Mouse (Mus musculus) CH12.LX (cell line): Measurements from ENCODE around the gene Gm28845. TPM values are rescaled to one million over a fixed set of nuclear protein-coding genes. Genes with fewer than 3 reads are reported as not detected.

Source experiments
- DNase-seq: peaks from one replicate; pipeline ENCODE4 v3.0.0-alpha.2; 2013; ENCODE audit errors: extremely low read depth
- H3K27ac ChIP-seq: 2 replicates; pipeline ENCODE4 v1.5.1; 2012; ENCODE audit warnings: low read depth, mild to moderate bottlenecking, control low read depth, moderate library complexity; ENCODE audit not compliant: insufficient read depth
- H3K27me3 ChIP-seq: replicated peaks from 2 replicates; pipeline ENCODE3; 2012; ENCODE audit warnings: inconsistent platforms
- H3K36me3 ChIP-seq, 2 experiments: replicated peaks in 1 of 2; 2 replicates each; pipeline versions ENCODE3 to v1.6.1; 2012; ENCODE audit warnings: inconsistent platforms in 1 of 2, low read length in 1 of 2, mild to moderate bottlenecking in 1 of 2, mixed read lengths in 1 of 2, moderate library complexity in 1 of 2; ENCODE audit not compliant: control insufficient read depth in 1 of 2, insufficient read depth in 1 of 2
- H3K4me1 ChIP-seq, 2 experiments: 2 replicates each; pipeline ENCODE4 v1.6.1; 2012; ENCODE audit warnings: inconsistent platforms in 1 of 2, moderate library complexity in 1 of 2; ENCODE audit not compliant: insufficient read depth in 2 of 2, control insufficient read depth in 1 of 2
- H3K4me2 ChIP-seq: 2 replicates; pipeline ENCODE4 v1.6.1; 2012; ENCODE audit warnings: low read depth, mild to moderate bottlenecking, control low read depth; ENCODE audit not compliant: poor library complexity, insufficient read depth, severe bottlenecking
- H3K4me3 ChIP-seq, 3 experiments: fragments of 150-350 bp in 1 of 3; sonication (generic) in 1 of 3; replicated peaks in 1 of 3; 2 replicates each; pipeline versions ENCODE3 to v1.5.1; 2011 to 2012; ENCODE audit warnings: low read depth in 2 of 3, low read length in 2 of 3, mild to moderate bottlenecking in 2 of 3, moderate library complexity in 2 of 3, control low read depth in 1 of 3, improper control_type of control experiment in 1 of 3, inconsistent platforms in 1 of 3, mixed read lengths in 1 of 3; ENCODE audit not compliant: poor library complexity in 1 of 3
- H3K79me2 ChIP-seq: replicated peaks from 2 replicates; pipeline ENCODE4 v1.6.1; 2012; ENCODE audit warnings: mild to moderate bottlenecking, moderate library complexity; ENCODE audit not compliant: control insufficient read depth, poor library complexity, insufficient read depth, severe bottlenecking; ENCODE audit errors: extremely low read depth
- H3K9ac ChIP-seq: 2 replicates; pipeline ENCODE4 v1.6.1; 2012; ENCODE audit warnings: low read depth, mild to moderate bottlenecking, control low read depth, moderate library complexity; ENCODE audit not compliant: insufficient read depth
- H3K9me3 ChIP-seq: replicated peaks from 2 replicates; pipeline ENCODE3; 2012; ENCODE audit warnings: low read length, inconsistent platforms, mixed read lengths
- CHD1 ChIP-seq: IDR thresholded peaks from 2 replicates; pipeline ENCODE4 v1.6.1; 2012; ENCODE audit warnings: low read depth, low read length, improper control_type of control experiment, inconsistent platforms
- CHD2 ChIP-seq: IDR thresholded peaks from 2 replicates; pipeline ENCODE4 v1.6.1; 2011; ENCODE audit warnings: low read length, improper control_type of control experiment
- ELF1 ChIP-seq: IDR thresholded peaks from 2 replicates; pipeline ENCODE4 v1.6.1; 2014; ENCODE audit warnings: low read depth, mild to moderate bottlenecking, inconsistent platforms, low read length, improper control_type of control experiment
- GABPA ChIP-seq: IDR thresholded peaks from 2 replicates; pipeline ENCODE4 v1.6.1; 2012; ENCODE audit warnings: low read depth, low read length, improper control_type of control experiment, inconsistent platforms; ENCODE audit not compliant: insufficient replicate concordance
- JUN ChIP-seq: IDR thresholded peaks from 2 replicates; pipeline ENCODE4 v1.6.1; 2011; ENCODE audit warnings: low read depth, mild to moderate bottlenecking, low read length, improper control_type of control experiment, moderate library complexity; ENCODE audit not compliant: insufficient read depth
- KAT2A ChIP-seq: IDR thresholded peaks from 2 replicates; pipeline ENCODE4 v1.6.1; 2012; ENCODE audit warnings: low read length, improper control_type of control experiment, inconsistent platforms; ENCODE audit not compliant: insufficient replicate concordance
- MAZ ChIP-seq: IDR thresholded peaks from 2 replicates; pipeline ENCODE4 v1.6.1; 2012; ENCODE audit warnings: low read depth, mild to moderate bottlenecking, inconsistent platforms, low read length, improper control_type of control experiment, moderate library complexity
- MXI1 ChIP-seq: IDR thresholded peaks from 2 replicates; pipeline ENCODE4 v1.6.1; 2011; ENCODE audit warnings: mild to moderate bottlenecking, low read depth, low read length, improper control_type of control experiment
- MYC ChIP-seq: IDR thresholded peaks from 2 replicates; pipeline ENCODE4 v1.6.1; 2011; ENCODE audit warnings: low read depth, mild to moderate bottlenecking, improper control_type of control experiment, low read length
- NRF1 ChIP-seq: IDR thresholded peaks from 2 replicates; pipeline ENCODE4 v1.6.1; 2014; ENCODE audit warnings: low read depth, mild to moderate bottlenecking, inconsistent platforms, low read length, improper control_type of control experiment, moderate library complexity
- POLR2A ChIP-seq: IDR thresholded peaks from 2 replicates; pipeline ENCODE4 v1.6.1; 2011; ENCODE audit warnings: low read depth, mild to moderate bottlenecking, improper control_type of control experiment, low read length
- USF2 ChIP-seq: conservative IDR thresholded peaks from 2 replicates; pipeline ENCODE4 v1.6.1; 2011; ENCODE audit warnings: low read depth, low read length, improper control_type of control experiment
- ZC3H11A ChIP-seq: IDR thresholded peaks from 2 replicates; pipeline ENCODE4 v1.6.1; 2012; ENCODE audit warnings: low read depth, mild to moderate bottlenecking, inconsistent platforms, low read length, improper control_type of control experiment
- ZMIZ1 ChIP-seq: IDR thresholded peaks from 2 replicates; pipeline ENCODE4 v1.6.1; 2012; ENCODE audit warnings: low read depth, mild to moderate bottlenecking, inconsistent platforms, low read length, improper control_type of control experiment
- ZNF384 ChIP-seq: IDR thresholded peaks from 2 replicates; pipeline ENCODE4 v1.6.1; 2012; ENCODE audit warnings: low read depth, low read length, improper control_type of control experiment, inconsistent platforms
- dilution Hi-C: fragments of 300-500 bp; cut with MboI; formaldehyde crosslinking; loops from 2 replicates; pipeline ENCODE4 v1.14.3; 2020; ENCODE audit warnings: low sequenced_read_pairs; ENCODE audit not compliant: extremely low pct_unique_long_range_greater_than_20kb, extremely low pct_ligation_motif_present
- in situ Hi-C: fragments of 300-500 bp; cut with MboI; formaldehyde crosslinking; loops from 3 replicates; pipeline ENCODE4 v1.14.3; 2019; ENCODE audit warnings: low sequenced_read_pairs, low pct_ligation_motif_present, low pct_unique_long_range_greater_than_20kb, mixed read lengths
- polyA plus RNA-seq: library from polyadenylated mRNA; unstranded; fragments of >175 nt; gene quantifications from 2 replicates; pipeline ENCODE4 v1.2.1, GENCODE M21; 2012; ENCODE audit warnings: low read depth; ENCODE audit not compliant: insufficient read length
- total RNA-seq, 2 experiments: library from RNA; depleted of rRNA; stranded (reverse); fragments of 300-350 nt in 1 of 2; fragments of >200 nt in 1 of 2; gene quantifications; 2 replicates each; pipeline ENCODE4 v1.2.3; 2012 to 2014

The Gm28845 gene
- total and polyA plus RNA-seq, 3 experiments: not detected

DNA sequence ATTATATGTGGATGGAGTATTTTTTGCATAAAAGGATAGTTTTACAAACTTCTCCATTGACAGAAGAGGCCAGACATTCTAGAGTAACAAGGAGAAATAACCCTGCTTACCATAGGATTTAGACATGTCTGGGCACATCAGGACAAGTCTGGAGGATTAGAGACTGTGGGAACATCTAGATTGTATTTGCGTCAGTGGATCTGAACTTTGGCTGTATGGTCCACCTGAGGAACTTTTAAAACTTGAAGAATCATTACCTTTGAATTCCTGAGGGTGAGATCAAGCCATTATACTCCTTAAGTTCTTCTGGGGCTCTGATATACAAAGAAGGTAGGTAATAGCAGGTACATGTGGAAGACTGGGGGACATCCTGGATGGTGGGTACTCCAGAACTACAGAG is 12.3 kb upstream of the Gm28845 start:
- no peak for DNase-seq
- Histone ChIP-seq H3K4me2 (no peak overlapping the region), H3K27ac (no peak overlapping the region), H3K4me1 (peaks cover 0 to 3% of the 10 kb centered on the region in 2 experiments; a peak in 1 of 4 replicates), H3K9ac (no peak overlapping the region), H3K36me3 (no peaks in the 10 kb centered on the region), H3K9me3 (no peaks in the 10 kb centered on the region), H3K4me3 (no peak overlapping the region), H3K27me3 (no peaks in the 10 kb centered on the region), H3K79me2 (no peaks in the 10 kb centered on the region)
- in situ Hi-C loops (no loop called here), dilution Hi-C loops (no loop called here)
- no peak for TF ChIP-seq GABPA
- no peak for TF ChIP-seq MXI1

DNA sequence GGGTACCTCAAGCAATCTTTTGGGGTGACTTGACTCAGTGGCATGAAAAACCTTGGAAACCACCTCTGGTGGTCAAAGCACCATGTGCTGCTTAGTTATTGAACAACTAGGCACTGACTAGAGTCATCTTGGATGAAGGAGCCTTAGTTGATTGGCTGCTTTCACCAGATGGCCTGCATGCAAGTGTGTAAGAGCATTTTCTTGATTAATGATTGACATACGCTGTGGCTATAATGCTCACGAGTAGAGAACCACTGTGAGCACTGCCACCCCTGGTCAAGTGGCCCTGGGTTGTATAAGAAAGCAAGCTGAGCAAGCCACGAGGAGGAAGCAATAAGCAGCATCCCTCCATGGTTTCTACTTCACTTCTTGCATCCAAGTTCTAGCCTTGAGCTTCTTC is 10.9 kb upstream of the Gm28845 start:
- in situ Hi-C loops (no loop called here), dilution Hi-C loops (no loop called here)
- Histone ChIP-seq H3K4me1 (peaks cover 0 to 3% of the 10 kb centered on the region in 2 experiments; a peak in 1 of 4 replicates), H3K27me3 (no peaks in the 10 kb centered on the region), H3K79me2 (no peaks in the 10 kb centered on the region), H3K36me3 (no peaks in the 10 kb centered on the region), H3K9ac (no peak overlapping the region), H3K4me3 (no peak overlapping the region), H3K9me3 (no peaks in the 10 kb centered on the region), H3K27ac (no peak overlapping the region), H3K4me2 (no peak overlapping the region)
- TF ChIP-seq MYC (no peak), JUN (no peak), CHD1 (no peak), NRF1 (no peak), USF2 (no peak), MAZ (no peak), CHD2 (no peak)
- DNase-seq: no peak

DNA sequence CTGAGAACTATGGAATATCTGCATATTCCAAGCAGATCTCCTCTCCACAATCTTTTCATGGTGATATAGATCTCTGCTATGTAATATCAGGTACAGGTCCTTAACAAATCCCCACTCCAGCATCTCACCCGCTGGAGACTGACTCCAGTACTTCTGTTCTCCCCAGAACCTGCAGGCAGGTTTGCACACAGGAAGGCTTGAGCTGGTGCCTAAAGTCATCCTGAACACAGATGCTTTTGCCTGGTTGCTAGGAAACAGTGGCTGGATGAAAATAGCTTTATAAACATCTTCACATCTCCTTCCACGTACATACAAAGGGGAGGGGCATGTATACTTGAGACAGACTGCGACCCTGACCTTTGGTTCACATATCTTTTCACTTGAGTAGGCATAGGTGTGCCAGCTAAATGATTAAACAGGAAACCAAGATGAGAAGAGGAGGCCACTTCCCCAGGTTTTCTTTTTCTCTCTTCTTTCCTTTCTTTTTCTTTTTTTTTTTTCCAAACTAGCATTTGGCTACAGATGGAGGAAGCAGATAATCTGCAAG is 10.3 kb upstream of the Gm28845 start:
- TF ChIP-seq ZC3H11A: no peak
- TF ChIP-seq MYC: no peak
- TF ChIP-seq ELF1: no peak
- TF ChIP-seq KAT2A: no peak
- TF ChIP-seq ZMIZ1: no peak
- TF ChIP-seq MXI1: no peak
- TF ChIP-seq ZNF384: no peak
- no peak for TF ChIP-seq POLR2A
- in situ Hi-C loops (no loop called here), dilution Hi-C loops (no loop called here)
- Histone ChIP-seq H3K4me1 (peaks cover 0 to 3% of the 10 kb centered on the region in 2 experiments; a peak in 1 of 4 replicates), H3K27me3 (no peaks in the 10 kb centered on the region), H3K9ac (no peak overlapping the region), H3K4me2 (no peak overlapping the region), H3K79me2 (no peaks in the 10 kb centered on the region), H3K27ac (no peak overlapping the region), H3K4me3 (no peak overlapping the region), H3K9me3 (no peaks in the 10 kb centered on the region), H3K36me3 (no peaks in the 10 kb centered on the region)
- no peak for DNase-seq
